Comparison of ENCODE assay signal across 29 mouse cellular contexts in genomic region chr8:118884988-118885387, GRCm38 (mm10).
DNase-seq lines count a peak whose midpoint lies in the region; ATAC-seq and TF ChIP-seq lines count a peak whose summit lies in the region.
"Had no signal": no experiment of that assay in that cellular context is flagged by ENCODE, and none has a peak within 500 bp of the region (broad histone marks: within the 10 kb centered on the region; RNA-seq: fewer than 3 reads in every experiment).

No protein-coding gene starts in this region.

- 12% methylated on average over 11 of the region's 11 CpGs for WGBS in kidney, postnatal 0 days

- no peaks in the 10 kb centered on the region for H3K4me1 ChIP-seq in kidney, postnatal 0 days (replicated peaks; ENCODE audit: insufficient read depth, low read length)
- H3K4me1 ChIP-seq: heart, embryonic 15.5 days; megakaryocyte, embryonic 14.5 days had no signal

- H3K36me3 ChIP-seq in kidney, postnatal 0 days (ENCODE audit: insufficient read depth, low read length): no peaks in the 10 kb centered on the region
- H3K36me3 ChIP-seq: G1E; heart, embryonic 15.5 days; limb, embryonic 15.5 days had no signal

- H3K4me2 ChIP-seq in kidney, postnatal 0 days (ENCODE audit: low read length): no peak overlapping the region
- H3K4me2 ChIP-seq: heart, embryonic 15.5 days; limb, embryonic 15.5 days; lung, embryonic 14.5 days had no signal

- no peak for TF ChIP-seq CTCF in kidney, postnatal 0 days (IDR thresholded peaks at IDR 0.05; ENCODE audit: low read depth)

- H3K9me3 ChIP-seq in kidney, postnatal 0 days (replicated peaks; ENCODE audit: low read length): no peaks in the 10 kb centered on the region
- H3K9me3 ChIP-seq: heart, embryonic 15.5 days; limb, embryonic 15.5 days had no signal

- no peaks in the 10 kb centered on the region for H3K27me3 ChIP-seq in kidney, postnatal 0 days (ENCODE audit: insufficient read depth, low read length)
- H3K27me3 ChIP-seq: CH12.LX; heart, embryonic 15.5 days; limb, embryonic 15.5 days; megakaryocyte, embryonic 14.5 days; Patski had no signal

- no peak overlapping the region for H3K27ac ChIP-seq in kidney, postnatal 0 days
- H3K27ac ChIP-seq: heart, adult 2 months; heart, embryonic 15.5 days; limb, embryonic 15.5 days; liver, embryonic 14.5 days had no signal

- peak; percentile 32 for DNase-seq in kidney, postnatal 0 days (ENCODE audit: low spot score)
- DNase-seq in kidney, postnatal 36 days: no peak
- peak; percentile 70 for DNase-seq in hindlimb bud, embryonic 11.5 days (ENCODE audit: extremely low spot score, low read depth, low spot score)
- DNase-seq in mesoderm, embryonic 11.5 days (ENCODE audit: low read depth, low spot score): peak; percentile 65
- peak; percentile 2 for DNase-seq in yolk sac, embryonic 10.5 days (ENCODE audit: low spot score)
- no peak for DNase-seq in frontal cortex, postnatal 36 days (ENCODE audit: low spot score in 2 of 2)
- DNase-seq in right cerebral cortex, postnatal 10 days (ENCODE audit: low spot score in 2 of 2): no peak
- no peak for DNase-seq in lung, postnatal 25 days (ENCODE audit: low spot score)
- DNase-seq: adrenal gland, adult 2 months; B cell, adult 2 months; cerebellum, adult 11-12 months; cerebellum, postnatal 36 days; gastrocnemius, postnatal 25 days; heart, adult 2 months; heart, postnatal 36 days; lung, embryonic 14.5 days; lung, postnatal 36 days had no signal

- no peak for ATAC-seq in kidney, postnatal 0 days (replicated peaks; ENCODE audit: low FRiP score, low read depth)
- ATAC-seq: forebrain, embryonic 14.5 days; hindbrain, embryonic 16.5 days; intestine, embryonic 16.5 days; midbrain, embryonic 16.5 days; Patski had no signal

- H3K9ac ChIP-seq in kidney, postnatal 0 days (ENCODE audit: low read depth, low read length): no peak overlapping the region
- H3K9ac ChIP-seq: heart, embryonic 15.5 days; limb, embryonic 15.5 days; liver, embryonic 14.5 days; lung, embryonic 14.5 days had no signal

- no peak overlapping the region for H3K4me3 ChIP-seq in kidney, postnatal 0 days (replicated peaks; ENCODE audit: low read depth, low read length)
- H3K4me3 ChIP-seq: heart, adult 2 months; heart, embryonic 15.5 days; limb, embryonic 15.5 days; megakaryocyte, embryonic 14.5 days; myocyte had no signal

Comparison
In these comparisons a context has a peak if more than half of its experiments do, and no peak if none do; other contexts are left out.
1. DNase-seq: peak in kidney, postnatal 0 days (single experiment), hindlimb bud, embryonic 11.5 days (single experiment), mesoderm, embryonic 11.5 days (single experiment) and yolk sac, embryonic 10.5 days (single experiment); none in kidney, postnatal 36 days (0 of 2), frontal cortex, postnatal 36 days (0 of 2), right cerebral cortex, postnatal 10 days (0 of 2) and lung, postnatal 25 days (single experiment).